ENCODE assay signal across 31 mouse cellular contexts in genomic region chr6:104318451-104318850, GRCm38 (mm10).
DNase-seq lines count a peak whose midpoint lies in the region; ATAC-seq lines count a peak whose summit lies in the region.
"Had no signal": no experiment of that assay in that cellular context is flagged by ENCODE, and none has a peak within 500 bp of the region (broad histone marks: within the 10 kb centered on the region; RNA-seq: fewer than 3 reads in every experiment).

No protein-coding gene starts in this region.

- H3K36me3 ChIP-seq in midbrain, embryonic 15.5 days (replicated peaks): no peaks in the 10 kb centered on the region
- H3K36me3 ChIP-seq: embryonic facial prominence, embryonic 12.5 days; hindbrain, embryonic 12.5 days; midbrain, embryonic 13.5 days had no signal

- WGBS in midbrain, embryonic 15.5 days: 80% methylated on average over 4 of the region's 4 CpGs

- H3K4me3 ChIP-seq in midbrain, embryonic 15.5 days: no peak overlapping the region
- H3K4me3 ChIP-seq: embryonic facial prominence, embryonic 12.5 days; hindbrain, embryonic 12.5 days; layer of hippocampus, adult 2 months; midbrain, embryonic 13.5 days had no signal

- no peaks in the 10 kb centered on the region for H3K4me1 ChIP-seq in midbrain, embryonic 15.5 days
- H3K4me1 ChIP-seq: embryonic facial prominence, embryonic 12.5 days; hindbrain, embryonic 12.5 days; midbrain, embryonic 13.5 days had no signal

- H3K4me2 ChIP-seq in midbrain, embryonic 15.5 days: no peak overlapping the region
- H3K4me2 ChIP-seq: embryonic facial prominence, embryonic 12.5 days; heart, embryonic 11.5 days; hindbrain, embryonic 12.5 days; midbrain, embryonic 13.5 days had no signal

- no peaks in the 10 kb centered on the region for H3K9me3 ChIP-seq in midbrain, embryonic 15.5 days
- H3K9me3 ChIP-seq: embryonic facial prominence, embryonic 12.5 days; hindbrain, embryonic 12.5 days; midbrain, embryonic 13.5 days had no signal

- H3K27ac ChIP-seq in midbrain, embryonic 15.5 days: no peak overlapping the region
- H3K27ac ChIP-seq: embryonic facial prominence, embryonic 12.5 days; hindbrain, embryonic 12.5 days; hindbrain, postnatal 0 days; layer of hippocampus, adult 2 months; liver, embryonic 14.5 days; macrophage; midbrain, embryonic 13.5 days had no signal

- DNase-seq in cerebellum, postnatal 4 days (ENCODE audit: low spot score in 2 of 2): no peak
- peak; percentile 90 for DNase-seq in brain, adult 2 months (ENCODE audit: low read depth, low spot score)
- DNase-seq in cerebellum, adult 18-20 months: peak; percentile 66 to 77
- DNase-seq in cerebellum, postnatal 10 days: peak; percentile 63 to 71
- DNase-seq in adrenal gland, postnatal 4 days (ENCODE audit: low spot score in 2 of 2): no peak
- no peak for DNase-seq in urinary bladder, adult 18-20 months (ENCODE audit: low spot score in 2 of 2)
- DNase-seq: adrenal gland, adult 2 months; embryo, embryonic 11 days; gastrocnemius, postnatal 25 days; heart, adult 11 months; heart, postnatal 36 days; kidney, adult 9 months; kidney, postnatal 25 days; layer of hippocampus, postnatal 36 days; liver; lung, adult 2 months; lung, postnatal 10 days; thymus, postnatal 4 days had no signal

- H3K9ac ChIP-seq in midbrain, embryonic 15.5 days: no peak overlapping the region
- H3K9ac ChIP-seq: embryonic facial prominence, embryonic 12.5 days; hindbrain, embryonic 12.5 days; liver, embryonic 14.5 days; midbrain, embryonic 13.5 days had no signal

- peak; percentile 82 for ATAC-seq in cerebellum, adult (ENCODE audit: insufficient number of reproducible peaks, low FRiP score, low TSS enrichment)
- no peak for ATAC-seq in midbrain, embryonic 15.5 days (replicated peaks)
- ATAC-seq: activated CD4-positive, CD25-positive, alpha-beta regulatory T cell, adult 4 months; hindbrain, postnatal 0 days; intestine, embryonic 16.5 days; midbrain, embryonic 13.5 days had no signal

- H3K27me3 ChIP-seq in midbrain, embryonic 15.5 days (replicated peaks): no peaks in the 10 kb centered on the region
- H3K27me3 ChIP-seq: CH12.LX; embryonic facial prominence, embryonic 12.5 days; hindbrain, embryonic 12.5 days; midbrain, embryonic 13.5 days had no signal

Comparison
In these comparisons a context has a peak if more than half of its experiments do, and no peak if none do; other contexts are left out.
1. DNase-seq: peak in brain, adult 2 months (single experiment), cerebellum, adult 18-20 months (2 of 2) and cerebellum, postnatal 10 days (2 of 2); none in cerebellum, postnatal 4 days (0 of 2), adrenal gland, postnatal 4 days (0 of 2) and urinary bladder, adult 18-20 months (0 of 2).